Mouse (Mus musculus) liver, embryonic 14.5 days (tissue): Measurements from ENCODE around the gene Cckbr.

Source experiments
- CTCF ChIP-seq: IDR thresholded peaks from 2 replicates; pipeline ENCODE4 v1.5.1; 2016; ENCODE audit warnings: antibody characterized with exemption, low read depth, control low read depth
- EP300 ChIP-seq: IDR thresholded peaks from 2 replicates; pipeline ENCODE4 v1.6.1; 2016; ENCODE audit warnings: antibody characterized with exemption, low read depth

- TF ChIP-seq EP300 (no peak), CTCF (no peak)
These were observed 53.7 kb downstream of the Cckbr start for GRCm38 (mm10) chr7:105479232-105479631.
